Mouse (Mus musculus): ENCODE measurements around the gene Ttll7. TPM values are rescaled to one million over a fixed set of nuclear protein-coding genes. Genes with fewer than 3 reads are reported as not detected.

The Ttll7 gene
- total and polyA plus RNA-seq, 3 experiments, result not detected

GRCm38 (mm10) chr3:147028382-147028781, 176.2 kb downstream of the Ttll7 start:
- H3K9me3 ChIP-seq (replicated peaks; ENCODE audit: insufficient read depth, low read length), result no peaks in the 10 kb centered on the region
- no peak overlapping the region for H3K9ac ChIP-seq (ENCODE audit: control insufficient read depth, low read depth, low read length, poor library complexity, severe bottlenecking)
- no peaks in the 10 kb centered on the region for H3K36me3 ChIP-seq (ENCODE audit: control insufficient read depth in 1 of 2, insufficient read depth in 2 of 2, low read length in 2 of 2)
- no peak overlapping the region for H3K4me3 ChIP-seq (ENCODE audit: control insufficient read depth in 1 of 2, insufficient read depth in 1 of 2, low read depth in 2 of 2, low read length in 2 of 2)
- DNase-seq (ENCODE audit: low read depth, low spot score), result no peak
- no peaks in the 10 kb centered on the region for H3K79me2 ChIP-seq (ENCODE audit: control insufficient read depth, insufficient read depth, low read length, poor library complexity)
- no peak overlapping the region for H3K27ac ChIP-seq (ENCODE audit: control insufficient read depth, low read depth, low read length)
- no peaks in the 10 kb centered on the region for H3K4me1 ChIP-seq (ENCODE audit: control insufficient read depth in 1 of 2, insufficient read depth in 2 of 2, low read length in 2 of 2)
- TF ChIP-seq EP300 (IDR thresholded peaks at IDR 0.05; ENCODE audit: low read depth in 1 of 2, low read length in 2 of 2) (no peak), MAZ (IDR thresholded peaks at IDR 0.05; ENCODE audit: low read depth, low read length) (no peak), MYC (IDR thresholded peaks at IDR 0.05; ENCODE audit: low read depth, low read length) (no peak), ELF1 (IDR thresholded peaks at IDR 0.05; ENCODE audit: low read depth, low read length) (no peak), CHD2 (IDR thresholded peaks at IDR 0.05; ENCODE audit: low read length) (no peak), GATA1 (IDR thresholded peaks at IDR 0.05; ENCODE audit: low read depth, low read length) (no peak), USF2 (IDR thresholded peaks at IDR 0.05; ENCODE audit: borderline replicate concordance in 1 of 2, insufficient read depth in 1 of 2, low read depth in 1 of 2, low read length in 2 of 2) (no peak), CTCF (IDR thresholded peaks at IDR 0.05 in 2 of 3, conservative IDR thresholded peaks at IDR 0.05 in 1 of 3; ENCODE audit: control insufficient read depth in 1 of 3, insufficient read depth in 1 of 3, low read depth in 2 of 3, low read length in 3 of 3, poor library complexity in 1 of 3, severe bottlenecking in 1 of 3) (no peak), ZC3H11A (IDR thresholded peaks at IDR 0.05; ENCODE audit: low read depth, low read length) (no peak), ZNF384 (IDR thresholded peaks at IDR 0.05; ENCODE audit: low read depth, low read length) (no peak), ZMIZ1 (IDR thresholded peaks at IDR 0.05; ENCODE audit: low read depth, low read length) (no peak), SIN3A (IDR thresholded peaks at IDR 0.05; ENCODE audit: low read length) (no peak), MXI1 (IDR thresholded peaks at IDR 0.05; ENCODE audit: low read depth, low read length) (no peak), ZKSCAN1 (IDR thresholded peaks at IDR 0.05; ENCODE audit: low read depth, low read length) (no peak), TCF12 (IDR thresholded peaks at IDR 0.05; ENCODE audit: low read depth, low read length) (no peak), POLR2AphosphoS2 (IDR thresholded peaks at IDR 0.05; ENCODE audit: low read length) (no peak)
- no peaks in the 10 kb centered on the region for H3K27me3 ChIP-seq (ENCODE audit: control insufficient read depth in 1 of 2, insufficient read depth in 2 of 2, low read length in 2 of 2)

- TF ChIP-seq GATA1 (IDR thresholded peaks at IDR 0.05; ENCODE audit: low read depth, low read length), result no peak
- TF ChIP-seq TCF12 (IDR thresholded peaks at IDR 0.05; ENCODE audit: low read depth, low read length), result no peak
- TF ChIP-seq POLR2AphosphoS5 (IDR thresholded peaks at IDR 0.05; ENCODE audit: borderline replicate concordance, low read depth, low read length), result no peak
- no peak for TF ChIP-seq ELF1 (IDR thresholded peaks at IDR 0.05; ENCODE audit: low read depth, low read length)
- TF ChIP-seq ZMIZ1 (IDR thresholded peaks at IDR 0.05; ENCODE audit: low read depth, low read length), result no peak
- TF ChIP-seq SMC3 (IDR thresholded peaks at IDR 0.05; ENCODE audit: low read depth, low read length), result no peak
- no peak for TF ChIP-seq GABPA (IDR thresholded peaks at IDR 0.05; ENCODE audit: low read depth, low read length)
- no peak overlapping the region for H3K27ac ChIP-seq (ENCODE audit: control insufficient read depth, low read depth, low read length)
- H3K9me3 ChIP-seq (replicated peaks; ENCODE audit: insufficient read depth, low read length), result no peaks in the 10 kb centered on the region
- no peak overlapping the region for H3K4me3 ChIP-seq (ENCODE audit: control insufficient read depth in 1 of 2, insufficient read depth in 1 of 2, low read depth in 2 of 2, low read length in 2 of 2)
- H3K27me3 ChIP-seq (ENCODE audit: control insufficient read depth in 1 of 2, insufficient read depth in 2 of 2, low read length in 2 of 2), result no peaks in the 10 kb centered on the region
- DNase-seq (ENCODE audit: low read depth, low spot score), result no peak
- no peak overlapping the region for H3K9ac ChIP-seq (ENCODE audit: control insufficient read depth, low read depth, low read length, poor library complexity, severe bottlenecking)
- no peaks in the 10 kb centered on the region for H3K4me1 ChIP-seq (ENCODE audit: control insufficient read depth in 1 of 2, insufficient read depth in 2 of 2, low read length in 2 of 2)
- no peaks in the 10 kb centered on the region for H3K36me3 ChIP-seq (ENCODE audit: control insufficient read depth in 1 of 2, insufficient read depth in 2 of 2, low read length in 2 of 2)
- no peaks in the 10 kb centered on the region for H3K79me2 ChIP-seq (ENCODE audit: control insufficient read depth, insufficient read depth, low read length, poor library complexity)
Measured at GRCm38 (mm10) chr3:147029718-147030117, 177.6 kb downstream of the Ttll7 start.
